Mouse (Mus musculus) testis, postnatal 14 days (tissue): ENCODE measurements around the gene Ehhadh.
"Not testable (repeated sequence)": the region's sequence is repeated elsewhere in the genome, so short reads cannot be mapped to it uniquely, and the experiment has no call there.

Experiments used
- DNase-seq: peaks from one replicate; pipeline ENCODE4 v3.0.0; 2021; ENCODE audit warnings: low spot score

The Ehhadh gene

GRCm38 (mm10) chr16:21793875-21794696 is 6.5 kb upstream of the Ehhadh start, which contains the start of gene Map3k13:
Map3k13 (plus strand) TSS chr16:21794346.
- peak; percentile 90 for DNase-seq

- DNase-seq, result not testable (repeated sequence)
Measured at GRCm38 (mm10) chr16:21793080-21793810, 5.6 kb upstream of the Ehhadh start.

GRCm38 (mm10) chr16:21791779-21792178 is 4.2 kb upstream of the Ehhadh start:
- DNase-seq, result no peak

- DNase-seq, result no peak
Measured at GRCm38 (mm10) chr16:21790469-21790868, 2.9 kb upstream of the Ehhadh start.

- DNase-seq, result no peak
Measured at GRCm38 (mm10) chr16:21789180-21789579, 1.6 kb upstream of the Ehhadh start.

- no peak for DNase-seq
Measured at GRCm38 (mm10) chr16:21788581-21788980, 974 bp upstream of the Ehhadh start.

- no peak for DNase-seq
Measured at GRCm38 (mm10) chr16:21786317-21786716, 1.3 kb downstream of the Ehhadh start.

GRCm38 (mm10) chr16:21785000-21785399 is 2.6 kb downstream of the Ehhadh start:
- DNase-seq, result no peak

- no peak for DNase-seq
Measured at GRCm38 (mm10) chr16:21782807-21783206, 4.8 kb downstream of the Ehhadh start.

- DNase-seq, result no peak
Measured at GRCm38 (mm10) chr16:21781895-21782294, 5.7 kb downstream of the Ehhadh start.

GRCm38 (mm10) chr16:21781277-21781676 is 6.3 kb downstream of the Ehhadh start:
- no peak for DNase-seq

GRCm38 (mm10) chr16:21779149-21779548 is 8.5 kb downstream of the Ehhadh start:
- no peak for DNase-seq

GRCm38 (mm10) chr16:21778293-21778866 is 9.2 kb downstream of the Ehhadh start:
- DNase-seq, result no peak

- no peak for DNase-seq
Measured at GRCm38 (mm10) chr16:21774725-21775124, 12.9 kb downstream of the Ehhadh start.

- DNase-seq, result no peak
Measured at GRCm38 (mm10) chr16:21769667-21770066, 17.9 kb downstream of the Ehhadh start.

GRCm38 (mm10) chr16:21768255-21768654 is 19.4 kb downstream of the Ehhadh start:
- no peak for DNase-seq

- no peak for DNase-seq
Measured at GRCm38 (mm10) chr16:21758447-21758846, 29.2 kb downstream of the Ehhadh start.

- DNase-seq, result no peak
Measured at GRCm38 (mm10) chr16:21743401-21743800, 44.2 kb downstream of the Ehhadh start.

GRCm38 (mm10) chr16:21742898-21743297 is 44.7 kb downstream of the Ehhadh start:
- DNase-seq, result no peak

- DNase-seq, result no peak
Measured at GRCm38 (mm10) chr16:21742191-21742870, 45.3 kb downstream of the Ehhadh start.

- no peak for DNase-seq
Measured at GRCm38 (mm10) chr16:21741542-21741941, 46.1 kb downstream of the Ehhadh start.

GRCm38 (mm10) chr16:21735638-21736037 is 52.0 kb downstream of the Ehhadh start:
- no peak for DNase-seq
